Mouse (Mus musculus): ENCODE results near the gene Cnn2. TPM values are rescaled to one million over a fixed set of nuclear protein-coding genes. Genes with fewer than 3 reads are reported as not detected.
"Not testable (repeated sequence)": the region's sequence is repeated elsewhere in the genome, so short reads cannot be mapped to it uniquely, and the experiment has no call there.

The Cnn2 gene
- total RNA-seq, 2 experiments from 2014 or later = 6.0 to 8.2 TPM

DNA sequence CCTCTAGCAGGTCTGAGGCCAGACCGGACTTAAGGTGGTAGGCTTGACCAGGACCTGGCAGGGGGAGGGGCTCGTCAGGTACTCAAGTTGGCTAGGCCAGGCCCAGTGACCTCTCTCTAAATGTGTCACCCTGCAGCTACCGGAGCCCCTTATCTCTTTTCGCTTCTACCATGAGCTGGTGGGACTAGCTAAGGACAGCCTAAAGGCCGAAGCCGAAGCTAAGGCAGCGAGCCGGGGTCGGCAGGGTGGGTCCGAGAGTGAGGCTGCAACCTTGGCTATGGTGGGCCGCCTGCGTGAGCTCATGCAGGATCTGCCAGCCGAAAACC is 40.1 kb downstream of the Cnn2 start:
- no peak for DNase-seq (ENCODE audit: low spot score in 2 of 2)
- intact Hi-C loops (cut with DNase I) = no loop called here

DNA sequence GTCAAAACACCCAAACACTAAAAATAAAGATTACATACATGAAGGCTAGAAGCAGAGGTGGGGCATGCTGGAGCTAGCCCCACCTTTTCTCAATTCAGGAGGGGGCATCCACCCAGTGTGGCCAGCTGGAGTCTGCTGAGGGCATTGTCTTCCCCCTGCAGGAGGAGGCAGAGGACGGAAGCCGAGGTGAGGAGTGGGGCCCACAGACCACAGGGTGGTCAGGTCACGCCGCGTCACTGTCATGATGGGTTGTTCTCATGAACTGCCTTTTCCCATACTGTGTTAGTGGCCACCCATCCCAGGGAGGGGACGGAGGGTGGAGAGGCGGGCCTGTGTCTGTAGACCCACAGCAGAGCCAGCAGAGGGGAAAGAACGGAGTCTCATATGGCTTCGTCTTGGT is 41.8 kb downstream of the Cnn2 start:
- no peak for DNase-seq (ENCODE audit: low spot score in 2 of 2)
- intact Hi-C loops (cut with DNase I) = no loop called here

DNA sequence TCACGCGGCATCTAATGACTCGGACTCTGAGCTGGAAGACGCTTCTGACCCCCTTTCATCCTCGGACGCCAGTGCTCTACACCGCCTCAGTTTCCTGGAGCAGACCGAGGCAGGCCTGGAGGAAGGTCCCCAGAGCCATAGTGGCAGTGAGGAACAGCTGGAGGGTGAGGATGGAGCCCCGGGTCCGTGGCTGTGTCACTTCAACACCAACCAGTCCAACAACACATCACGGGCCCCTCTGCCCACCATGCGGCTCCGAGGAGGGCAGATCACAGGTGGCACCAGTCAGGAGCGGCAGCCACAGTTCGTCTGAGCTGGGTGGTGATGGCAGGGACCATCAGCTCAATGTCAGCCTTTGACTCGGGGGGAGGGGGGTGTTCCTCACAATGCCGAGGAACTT is 42.4 kb downstream of the Cnn2 start:
- intact Hi-C loops (cut with DNase I) = no loop called here
- DNase-seq (ENCODE audit: low spot score in 2 of 2) = no peak

DNA sequence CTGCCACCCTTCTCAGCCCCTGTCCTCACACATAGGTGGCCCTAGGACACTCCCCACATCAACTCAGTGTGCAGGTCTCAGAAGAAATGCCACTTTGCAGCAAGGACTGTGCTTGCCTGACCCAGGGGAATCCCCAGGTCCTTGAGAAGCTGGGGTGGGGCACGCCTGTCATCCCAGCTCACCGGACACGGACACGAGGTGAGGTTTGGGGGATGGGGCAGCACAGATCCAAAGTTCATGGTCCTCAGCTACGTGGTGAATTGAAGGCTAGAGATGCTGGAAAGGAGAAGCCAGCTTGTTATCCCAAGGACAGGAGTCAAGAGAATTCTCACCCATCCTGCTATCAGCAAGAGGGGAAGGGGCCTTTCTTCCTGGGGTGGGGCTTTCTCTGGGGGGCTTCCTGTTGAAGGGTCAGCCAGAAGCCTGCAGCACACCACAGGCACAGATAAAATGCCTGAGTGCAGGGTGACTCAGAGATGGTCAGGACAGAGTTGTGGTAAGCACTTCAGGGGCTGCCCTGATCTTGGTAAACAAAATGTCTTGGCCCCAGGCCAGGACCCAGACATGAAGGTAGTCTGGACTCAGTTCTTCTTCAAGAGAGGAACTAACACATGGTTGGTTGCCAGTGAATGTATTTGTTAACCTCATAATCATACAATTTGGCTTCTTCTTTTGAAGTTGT is 44.6 kb downstream of the Cnn2 start:
- no peak for DNase-seq (ENCODE audit: low spot score in 2 of 2)
- intact Hi-C loops (cut with DNase I) = no loop called here

- intact Hi-C loops (cut with DNase I) = no loop called here
Measured at GRCm38 (mm10) chr10:80033511-80034391, 45.4 kb downstream of the Cnn2 start.

GRCm38 (mm10) chr10:80035148-80035547 is 46.8 kb downstream of the Cnn2 start:
- intact Hi-C loops (cut with DNase I) = loop anchor here (5.0 kb wide), 1 partner anchor 77 kb away; no protein-coding TSS in a partner anchor
- DNase-seq (ENCODE audit: low spot score in 2 of 2) = no peak

More at GRCm38 (mm10) chr10:80033511-80034391, 45.4 kb downstream of the Cnn2 start:
- no peak for DNase-seq (ENCODE audit: low spot score in 2 of 2)

DNA sequence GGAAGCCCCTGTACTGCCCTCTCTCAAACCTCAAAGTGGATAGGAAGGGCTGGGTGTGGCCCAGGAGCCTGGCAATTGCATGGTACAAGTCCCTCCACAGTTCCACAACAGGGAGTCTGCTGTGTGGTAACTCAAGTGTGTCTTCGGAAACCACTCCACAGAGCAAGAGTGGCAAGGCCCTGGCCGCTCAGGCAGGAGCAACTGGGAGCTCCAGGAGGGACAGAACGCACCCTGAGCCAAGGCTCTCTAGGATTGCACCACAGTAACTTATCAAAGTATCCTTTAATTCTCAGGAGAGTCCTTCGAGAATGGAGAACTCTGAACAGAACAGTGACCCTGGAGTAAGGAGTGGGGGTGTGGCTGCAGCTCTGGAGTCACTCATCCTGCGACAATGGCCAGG is 47.3 kb downstream of the Cnn2 start:
- intact Hi-C loops (cut with DNase I) = loop anchor here (5.0 kb wide), 1 partner anchor 77 kb away; no protein-coding TSS in a partner anchor
- DNase-seq (ENCODE audit: low spot score in 2 of 2) = no peak

GRCm38 (mm10) chr10:80036832-80037231 is 48.4 kb downstream of the Cnn2 start:
- intact Hi-C loops (cut with DNase I) = loop anchor here (5.0 kb wide), 1 partner anchor 75 kb away; no protein-coding TSS in a partner anchor
- no peak for DNase-seq (ENCODE audit: low spot score in 2 of 2)

DNA sequence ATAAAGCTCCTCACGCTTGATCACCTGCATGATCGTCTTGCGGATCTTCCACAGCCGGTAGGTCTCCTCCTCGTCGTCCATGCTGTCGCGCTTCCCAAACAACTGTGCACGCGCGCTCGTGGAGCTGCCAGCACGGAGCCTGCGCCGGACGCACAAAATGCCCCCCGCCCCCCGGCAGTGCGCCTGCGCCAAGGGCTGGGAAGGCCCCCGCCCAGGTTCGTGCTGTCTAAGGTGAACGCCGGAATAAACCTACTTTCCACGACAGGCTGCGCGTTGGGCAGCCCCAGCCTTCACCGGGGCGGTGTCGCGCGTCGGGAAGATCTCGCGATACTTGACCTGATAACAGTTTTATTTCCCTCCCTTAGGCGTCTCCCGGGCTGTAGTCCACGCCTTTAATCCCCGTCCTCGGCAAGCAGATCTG is 51.2 kb downstream of the Cnn2 start, which contains the start of gene Polr2e:
Gene Polr2e (minus strand): TSS at position 237 of the 421 bp plus-strand sequence.
- DNase-seq (ENCODE audit: low spot score in 2 of 2) = peak; percentile 95 to 99
- intact Hi-C loops (cut with DNase I) = loop anchor here (2.0 to 5.0 kb wide), 2 partner anchors 55 to 73 kb away; partner anchors contain the start of gene Tmem259

GRCm38 (mm10) chr10:80041409-80042060 is 53.2 kb downstream of the Cnn2 start:
- DNase-seq (ENCODE audit: low spot score in 2 of 2); intact Hi-C loops (cut with DNase I): not testable (repeated sequence)

DNA sequence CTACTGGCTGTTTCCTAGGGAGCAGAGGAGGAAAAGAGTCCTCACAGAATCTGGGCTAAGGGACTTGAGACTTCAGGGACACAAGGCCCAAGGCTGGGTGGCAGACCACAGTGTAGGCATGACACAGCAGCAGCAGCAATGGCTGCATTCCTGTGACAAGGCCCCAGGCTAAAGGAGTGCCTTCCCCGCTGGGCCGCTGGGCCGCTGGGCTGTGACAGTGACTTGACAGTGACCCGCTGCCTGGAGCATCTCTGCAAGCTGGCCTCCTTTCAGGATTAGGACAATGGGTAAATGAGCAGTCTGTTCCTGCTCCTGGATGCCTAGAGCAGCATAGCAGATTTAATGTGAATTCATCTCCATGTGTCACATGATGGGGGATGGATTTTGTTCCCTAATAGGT is 55.7 kb downstream of the Cnn2 start:
- intact Hi-C loops (cut with DNase I) = no loop called here
- no peak for DNase-seq (ENCODE audit: low spot score in 2 of 2)

- intact Hi-C loops (cut with DNase I); DNase-seq (ENCODE audit: low spot score in 2 of 2): not testable (repeated sequence)
Measured at GRCm38 (mm10) chr10:80045364-80045763, 57.0 kb downstream of the Cnn2 start.

Other genes with a start within 250 kb of the Cnn2 start
- gene Polrmt, start 242.0 kb upstream of the Cnn2 start, total RNA-seq (2021) = 10 to 100 TPM; 42.1 to 45.7 TPM
- gene Fgf22, start 233.5 kb upstream of the Cnn2 start, total RNA-seq (2021) = 1 to 10 TPM; 2.8 to 4.0 TPM
- 10 to 100 TPM; 90.9 to 96.0 TPM for gene Rnf126, start 221.6 kb upstream of the Cnn2 start, total RNA-seq (2021)
- gene Fstl3, start 211.3 kb upstream of the Cnn2 start, total RNA-seq (2021) = 1 to 10 TPM; 2.2 to 2.4 TPM
- gene Prss57, start 197.6 kb upstream of the Cnn2 start, total RNA-seq (2021) = 1 to 10 TPM in 1 of 2 experiments, under 1 TPM in 1; 0.62 to 1.1 TPM
- 100 to 1,000 TPM; 318 to 348 TPM for gene Palm, start 195.0 kb upstream of the Cnn2 start, total RNA-seq (2021)
- gene Misp, start 167.6 kb upstream of the Cnn2 start, total RNA-seq (2021) = 1 to 10 TPM in 1 of 2 experiments, under 1 TPM in 1; 0.62 to 1.7 TPM
- gene Ptbp1, start 134.2 kb upstream of the Cnn2 start, total RNA-seq (2021) = 10 to 100 TPM; 48.5 to 52.3 TPM
- gene Prtn3, start 114.1 kb upstream of the Cnn2 start, total RNA-seq (2021) = 1 to 10 TPM; 1.4 to 2.4 TPM
- gene Plppr3, start 114.0 kb upstream of the Cnn2 start, total RNA-seq (2021) = 10 to 100 TPM; 51.1 to 53.3 TPM
- not detected for gene Elane, start 102.3 kb upstream of the Cnn2 start, total RNA-seq (2021)
- gene Cfd, start 97.7 kb upstream of the Cnn2 start, total RNA-seq (2021) = not detected
- gene Med16, start 79.7 kb upstream of the Cnn2 start, total RNA-seq (2021) = 10 to 100 TPM; 57.5 to 59.8 TPM
- gene Gm26602, start 77.7 kb upstream of the Cnn2 start, total RNA-seq (2021) = not detected
- gene Kiss1r, start 71.6 kb upstream of the Cnn2 start, total RNA-seq (2021) = 1 to 10 TPM; 7.1 to 7.8 TPM
- gene R3hdm4, start 67.4 kb upstream of the Cnn2 start, total RNA-seq (2021) = 100 to 1,000 TPM; 366 to 394 TPM
- 1 to 10 TPM; 5.4 to 8.6 TPM for gene Arid3a, start 61.5 kb upstream of the Cnn2 start, total RNA-seq (2021)
- 10 to 100 TPM; 41.1 to 49.9 TPM for gene Wdr18, start 28.4 kb upstream of the Cnn2 start, total RNA-seq (2021)
- gene Grin3b, start 17.9 kb upstream of the Cnn2 start, total RNA-seq (2021) = under 1 TPM; 0.14 to 0.23 TPM
- 100 to 1,000 TPM; 123 to 124 TPM for gene Tmem259, start 4.3 kb upstream of the Cnn2 start, total RNA-seq (2021)
- 10 to 100 TPM; 10.9 to 12.3 TPM for gene Abca7, start 7.9 kb downstream of the Cnn2 start, total RNA-seq (2021)
- gene Arhgap45, start 28.1 kb downstream of the Cnn2 start, total RNA-seq (2021) = 1 to 10 TPM; 3.6 to 4.0 TPM
- gene Polr2e, start 51.2 kb downstream of the Cnn2 start, total RNA-seq (2021) = 10 to 100 TPM; 71.3 to 74.8 TPM
- gene Gpx4, start 58.6 kb downstream of the Cnn2 start, total RNA-seq (2021) = 100 to 1,000 TPM; 504 to 528 TPM
- gene Sbno2, start 117.0 kb downstream of the Cnn2 start, total RNA-seq (2021) = 10 to 100 TPM; 17.8 to 17.9 TPM
- 10 to 100 TPM; 92.1 to 95.0 TPM for gene Stk11, start 127.2 kb downstream of the Cnn2 start, total RNA-seq (2021)
- gene Atp5d, start 150.0 kb downstream of the Cnn2 start, total RNA-seq (2021) = 100 to 1,000 TPM; 372 to 381 TPM
- gene Cbarp, start 152.3 kb downstream of the Cnn2 start, total RNA-seq (2021) = 100 to 1,000 TPM; 487 TPM
- 10 to 100 TPM; 74.3 to 98.7 TPM for gene Midn, start 159.7 kb downstream of the Cnn2 start, total RNA-seq (2021)
- 10 to 100 TPM; 77.3 to 90.1 TPM for gene Cirbp, start 177.4 kb downstream of the Cnn2 start, total RNA-seq (2021)
- 1 to 10 TPM; 6.7 to 7.6 TPM for gene 1600002K03Rik, start 184.4 kb downstream of the Cnn2 start, total RNA-seq (2021)
- 1 to 10 TPM; 9.2 to 9.9 TPM for gene Efna2, start 190.9 kb downstream of the Cnn2 start, total RNA-seq (2021)
- gene Mum1, start 237.8 kb downstream of the Cnn2 start, total RNA-seq (2021) = 10 to 100 TPM; 40.9 to 41.2 TPM

Data from left cerebral cortex, postnatal 25 days (tissue).